Mouse (Mus musculus): ENCODE results near the gene Mustn1. TPM values are rescaled to one million over a fixed set of nuclear protein-coding genes. Genes with fewer than 3 reads are reported as not detected.

Gene Mustn1
- 0.97 and 1.00 TPM in 2 replicates for polyA plus RNA-seq (2015; fragmentation: Nextera tagmentation; extraction: Ambion mirVana)

DNA sequence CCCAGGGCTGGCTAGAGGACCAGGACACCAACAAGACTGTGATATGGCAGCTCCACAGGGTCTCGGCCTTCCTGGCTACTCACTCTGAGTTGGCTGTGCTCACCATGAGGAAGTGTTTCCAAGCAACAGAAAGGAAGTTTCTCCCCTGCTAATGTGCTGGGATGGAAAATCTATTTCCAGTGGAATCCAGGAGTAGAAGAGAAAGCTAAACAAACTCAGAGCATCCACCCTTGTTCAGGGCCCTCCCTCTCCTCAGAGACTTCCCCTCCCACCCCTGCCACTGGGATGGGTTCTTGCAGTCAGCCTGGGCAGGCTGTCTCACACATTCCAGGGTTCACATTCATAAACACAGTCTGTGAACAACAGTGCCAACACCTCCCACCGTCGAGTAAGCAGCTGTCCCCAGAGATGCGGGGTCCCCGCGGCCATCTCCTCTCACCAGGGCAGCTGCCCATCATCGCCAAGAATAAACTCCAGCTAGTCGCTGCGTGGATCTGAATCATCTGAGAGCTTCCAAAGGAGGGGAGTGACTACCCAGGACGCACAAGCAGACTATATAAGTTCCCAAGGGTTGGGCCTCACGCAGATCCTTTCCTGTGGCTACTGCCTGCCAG, at the start of gene Mustn1:
Gene Mustn1 (plus strand): TSS at position 243 of the 614 bp plus-strand sequence.
- H3K27me3 ChIP-seq = no peaks in the 10 kb centered on the region
- no peaks in the 10 kb centered on the region for H3K9me3 ChIP-seq
- peaks cover 8% of the 10 kb centered on the region for H3K4me1 ChIP-seq (replicated peaks)
- peaks cover 40% of the 10 kb centered on the region for H3K36me3 ChIP-seq
- no peak for ATAC-seq (ENCODE audit: low FRiP score)
- H3K4me3 ChIP-seq = no peak within 1 kb of the TSS
- 80% methylated on average over 11 of the region's 11 CpGs for WGBS
- no peak within 1 kb of the TSS for H3K27ac ChIP-seq
- no peak within 1 kb of the TSS for H3K4me2 ChIP-seq
- no peak within 1 kb of the TSS for H3K9ac ChIP-seq

GRCm38 (mm10) chr14:30837416-30837996, 41.5 kb upstream of the Mustn1 start:
- H3K27me3 ChIP-seq = no peaks in the 10 kb centered on the region
- no peak overlapping the region for H3K27ac ChIP-seq
- 91% methylated on average over 14 of the region's 14 CpGs for WGBS

DNA sequence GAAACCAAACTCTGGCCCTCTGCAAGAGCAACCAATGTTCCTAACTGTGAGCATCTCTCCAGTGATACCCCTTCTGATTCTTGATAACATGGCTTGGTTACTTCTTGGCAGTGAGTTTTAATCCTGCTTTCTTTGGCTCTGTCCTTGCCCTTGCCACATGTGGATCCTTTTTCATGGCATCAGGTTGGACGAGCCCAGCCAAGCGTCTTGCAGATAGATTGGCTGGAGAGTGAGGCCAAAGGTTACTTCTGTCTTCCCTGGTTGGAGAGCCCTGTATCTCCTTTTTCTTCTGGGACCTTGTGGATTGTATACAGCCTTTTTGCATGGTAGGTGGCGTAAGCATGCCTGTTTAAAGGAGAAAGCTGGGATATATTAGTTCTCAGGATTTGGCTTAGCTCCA, 35.3 kb upstream of the Mustn1 start:
- no peak overlapping the region for H3K9ac ChIP-seq
- no peak overlapping the region for H3K4me2 ChIP-seq
- no peak overlapping the region for H3K27ac ChIP-seq
- no peak for ATAC-seq (ENCODE audit: low FRiP score)
- no peaks in the 10 kb centered on the region for H3K27me3 ChIP-seq
- H3K4me3 ChIP-seq = no peak overlapping the region
- H3K9me3 ChIP-seq = no peaks in the 10 kb centered on the region
- WGBS = 98% methylated on average over 3 of the region's 3 CpGs
- H3K36me3 ChIP-seq = peaks cover 4% of the 10 kb centered on the region; the same call in 1 of the 2 replicates
- H3K4me1 ChIP-seq (replicated peaks) = no peaks in the 10 kb centered on the region

More at GRCm38 (mm10) chr14:30837416-30837996, 41.5 kb upstream of the Mustn1 start:
- Histone ChIP-seq H3K4me2 (no peak overlapping the region), H3K9me3 (no peaks in the 10 kb centered on the region), H3K36me3 (peaks cover 21% of the 10 kb centered on the region), H3K4me3 (no peak overlapping the region), H3K9ac (no peak overlapping the region), H3K4me1 (replicated peaks) (no peaks in the 10 kb centered on the region)
- ATAC-seq (ENCODE audit: low FRiP score) = no peak

- Histone ChIP-seq H3K4me2 (no peak overlapping the region), H3K36me3 (no peaks in the 10 kb centered on the region), H3K4me1 (replicated peaks) (no peaks in the 10 kb centered on the region), H3K27me3 (no peaks in the 10 kb centered on the region), H3K9ac (no peak overlapping the region), H3K4me3 (no peak overlapping the region), H3K9me3 (no peaks in the 10 kb centered on the region), H3K27ac (no peak overlapping the region)
- no peak for ATAC-seq (ENCODE audit: low FRiP score)
- 75% methylated on average over 5 of the region's 5 CpGs for WGBS
Measured at GRCm38 (mm10) chr14:30850504-30850903, 28.5 kb upstream of the Mustn1 start.

DNA sequence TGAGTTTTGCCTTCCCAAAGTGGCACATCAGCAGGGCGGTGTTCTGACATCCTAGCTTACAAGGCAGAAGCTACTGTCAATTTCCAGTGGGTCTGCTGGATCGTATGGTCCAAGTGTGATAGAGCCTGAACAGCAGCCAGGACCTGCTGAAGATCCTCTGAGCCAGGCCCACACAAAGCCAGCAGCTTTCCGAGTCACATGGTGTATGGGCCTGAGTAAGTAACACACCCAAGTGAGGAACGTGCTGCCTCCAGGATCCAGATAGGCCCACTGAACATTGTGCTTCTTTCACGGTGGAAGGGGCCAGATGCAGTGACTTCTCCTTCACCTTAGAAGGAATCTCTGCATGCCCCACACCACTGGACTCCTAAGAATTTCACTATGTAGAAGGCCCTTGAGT, 26.7 kb upstream of the Mustn1 start:
- Histone ChIP-seq H3K4me2 (no peak overlapping the region), H3K4me1 (replicated peaks) (no peaks in the 10 kb centered on the region), H3K36me3 (no peaks in the 10 kb centered on the region), H3K27me3 (no peaks in the 10 kb centered on the region), H3K9me3 (no peaks in the 10 kb centered on the region), H3K4me3 (no peak overlapping the region), H3K9ac (no peak overlapping the region), H3K27ac (no peak overlapping the region)
- 94% methylated on average over 5 of the region's 5 CpGs for WGBS
- ATAC-seq (ENCODE audit: low FRiP score) = no peak

- no peak overlapping the region for H3K9ac ChIP-seq
- H3K27ac ChIP-seq = no peak overlapping the region
- H3K36me3 ChIP-seq = 0 out of 2 replicates have a peak, but pooled peaks cover 3% of the 10 kb centered on the region
- H3K4me2 ChIP-seq = no peak overlapping the region
- no peak overlapping the region for H3K4me3 ChIP-seq
- H3K27me3 ChIP-seq = no peaks in the 10 kb centered on the region
- H3K9me3 ChIP-seq = 0 out of 2 replicates have a peak, but pooled peaks cover 8% of the 10 kb centered on the region
- H3K4me1 ChIP-seq (replicated peaks) = no peaks in the 10 kb centered on the region
- WGBS = 95% methylated on average over 3 of the region's 3 CpGs
- no peak for ATAC-seq (ENCODE audit: low FRiP score)
Measured at GRCm38 (mm10) chr14:30855316-30855715, 23.7 kb upstream of the Mustn1 start.

DNA sequence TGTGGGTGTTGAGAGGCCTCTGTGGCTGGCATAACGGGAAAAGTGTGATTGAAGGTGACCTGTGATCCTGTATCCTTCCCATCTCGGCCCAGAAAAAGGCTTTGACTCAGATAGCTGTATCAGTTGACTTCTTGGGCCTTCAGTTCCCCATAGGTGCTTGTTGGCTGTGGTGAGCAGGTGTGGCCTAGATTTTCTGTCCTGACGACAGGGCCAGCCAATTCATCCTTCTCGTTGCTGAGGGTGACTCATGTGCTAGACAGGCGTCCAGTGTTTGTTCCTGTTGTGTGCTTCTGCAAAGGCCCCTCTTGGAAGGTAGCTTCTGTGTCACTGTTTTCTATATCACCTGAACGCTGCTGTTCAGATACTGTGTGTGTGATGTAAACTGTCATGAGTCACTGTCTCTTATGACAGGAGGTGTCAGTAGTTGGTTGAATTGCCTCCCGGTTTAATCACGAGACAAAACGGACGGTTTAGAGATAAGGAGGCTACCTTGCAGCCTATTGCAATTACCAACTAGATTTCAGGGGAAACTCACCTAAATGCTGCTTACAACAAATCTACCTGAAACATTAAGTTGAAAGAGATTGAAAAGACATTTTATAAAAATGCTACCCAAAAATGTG, 22.0 kb upstream of the Mustn1 start:
- 92% methylated on average over 10 of the region's 10 CpGs for WGBS
- ATAC-seq (ENCODE audit: low FRiP score) = no peak

DNA sequence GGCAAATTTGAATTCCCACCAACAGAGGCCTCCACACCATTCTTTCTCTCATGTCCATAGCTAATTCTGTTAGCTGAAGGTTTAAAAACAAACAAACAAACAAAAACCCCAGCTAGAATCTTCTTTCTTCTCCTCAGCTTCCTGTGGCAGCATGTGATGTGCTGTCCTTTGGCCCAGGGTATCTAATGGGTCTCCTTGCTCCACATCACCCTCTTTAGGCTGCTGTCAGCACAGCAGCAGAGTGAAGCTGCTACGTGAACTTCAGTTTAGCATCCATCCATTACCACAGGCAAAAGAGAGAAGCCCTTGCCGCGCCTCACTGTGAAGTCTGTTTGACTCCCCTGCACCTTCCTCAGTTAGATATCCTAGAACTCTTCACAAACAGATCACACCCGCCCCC, 21.0 kb upstream of the Mustn1 start:
- ATAC-seq (ENCODE audit: low FRiP score) = no peak

More for the DNA sequence above, 22.0 kb upstream of the Mustn1 start:
- H3K27ac ChIP-seq = no peak overlapping the region
- no peak overlapping the region for H3K4me3 ChIP-seq
- H3K36me3 ChIP-seq = 0 out of 2 replicates have a peak, but pooled peaks cover 3% of the 10 kb centered on the region
- H3K27me3 ChIP-seq = no peaks in the 10 kb centered on the region
- H3K9ac ChIP-seq = no peak overlapping the region
- H3K4me1 ChIP-seq (replicated peaks) = no peaks in the 10 kb centered on the region
- 0 out of 2 replicates have a peak, but pooled peaks cover 8% of the 10 kb centered on the region for H3K9me3 ChIP-seq
- no peak overlapping the region for H3K4me2 ChIP-seq

DNA sequence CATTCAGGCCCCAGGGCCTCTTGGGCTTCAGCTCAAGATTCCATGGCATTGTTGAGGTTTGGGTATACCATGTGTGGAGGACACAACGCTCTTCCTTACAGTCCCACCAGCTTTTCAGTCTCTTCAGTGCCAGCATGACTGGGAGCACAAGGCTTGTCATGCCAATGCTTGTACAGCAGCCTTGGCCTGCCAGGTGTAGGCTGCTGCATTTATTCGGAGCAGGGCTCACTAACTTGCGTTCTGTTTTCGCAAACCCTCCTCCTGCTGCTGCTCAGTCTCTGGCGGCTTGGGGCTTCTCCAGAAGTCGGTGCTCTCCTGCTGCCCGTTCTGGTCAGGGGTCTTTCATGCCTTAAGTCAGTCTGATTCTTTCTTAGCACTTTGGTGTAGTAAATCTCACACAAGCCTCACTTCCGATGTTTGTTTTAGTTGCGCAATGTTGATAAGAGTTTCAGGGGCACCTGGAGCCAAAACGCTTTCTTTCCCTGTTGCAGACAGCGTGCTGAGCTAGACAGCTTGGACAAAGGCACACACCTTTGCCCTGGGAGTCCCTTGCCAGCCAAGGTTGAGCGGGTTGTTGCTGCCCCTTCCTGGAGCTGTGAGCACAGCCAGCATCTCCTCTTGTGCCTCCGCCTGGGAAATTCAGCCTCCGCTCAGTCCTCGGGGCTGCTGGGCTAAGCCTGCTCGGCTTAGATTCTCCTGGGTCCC, 17.4 kb upstream of the Mustn1 start:
- Histone ChIP-seq H3K9me3 (0 out of 2 replicates have a peak, but pooled peaks cover 8% of the 10 kb centered on the region), H3K27ac (no peak overlapping the region), H3K4me2 (no peak overlapping the region), H3K4me1 (replicated peaks) (no peaks in the 10 kb centered on the region), H3K9ac (no peak overlapping the region), H3K27me3 (no peaks in the 10 kb centered on the region), H3K4me3 (no peak overlapping the region), H3K36me3 (peaks cover 22% of the 10 kb centered on the region)
- ATAC-seq (ENCODE audit: low FRiP score) = no peak
- 85% methylated on average over 16 of the region's 16 CpGs for WGBS

More for the DNA sequence above, 21.0 kb upstream of the Mustn1 start:
- Histone ChIP-seq H3K4me2 (no peak overlapping the region), H3K9ac (no peak overlapping the region), H3K36me3 (0 out of 2 replicates have a peak, but pooled peaks cover 3% of the 10 kb centered on the region), H3K4me1 (replicated peaks) (no peaks in the 10 kb centered on the region), H3K4me3 (no peak overlapping the region), H3K27ac (no peak overlapping the region), H3K27me3 (no peaks in the 10 kb centered on the region), H3K9me3 (0 out of 2 replicates have a peak, but pooled peaks cover 8% of the 10 kb centered on the region)
- 77% methylated on average over 4 of the region's 4 CpGs for WGBS

GRCm38 (mm10) chr14:30862368-30862767, 16.6 kb upstream of the Mustn1 start:
- 92% methylated on average over 9 of the region's 9 CpGs for WGBS
- Histone ChIP-seq H3K27ac (no peak overlapping the region), H3K4me2 (no peak overlapping the region), H3K4me1 (replicated peaks) (no peaks in the 10 kb centered on the region), H3K9ac (no peak overlapping the region), H3K4me3 (no peak overlapping the region), H3K9me3 (0 out of 2 replicates have a peak, but pooled peaks cover 8% of the 10 kb centered on the region), H3K36me3 (peaks cover 25% of the 10 kb centered on the region), H3K27me3 (no peaks in the 10 kb centered on the region)
- ATAC-seq (ENCODE audit: low FRiP score) = no peak

DNA sequence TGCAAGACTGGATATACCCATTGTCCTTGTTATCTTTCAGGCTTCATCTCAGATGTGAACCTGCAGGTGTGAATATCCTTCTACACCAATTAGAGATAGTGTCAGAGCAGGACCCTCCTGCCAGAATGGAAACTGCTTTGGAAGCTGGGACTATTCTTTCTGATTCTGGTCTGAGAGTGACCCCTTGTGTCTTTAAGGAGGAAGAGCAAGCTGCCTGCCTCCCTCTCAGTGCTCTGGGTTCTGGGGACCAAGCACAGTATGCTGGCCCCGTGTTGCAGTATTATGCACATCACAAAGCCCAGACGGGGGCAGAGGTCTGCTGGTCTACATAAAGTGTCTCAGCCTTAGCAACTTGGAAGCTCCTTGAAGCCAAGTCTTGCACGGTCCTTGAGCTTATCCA, 13.7 kb upstream of the Mustn1 start:
- no peak for ATAC-seq (ENCODE audit: low FRiP score)

DNA sequence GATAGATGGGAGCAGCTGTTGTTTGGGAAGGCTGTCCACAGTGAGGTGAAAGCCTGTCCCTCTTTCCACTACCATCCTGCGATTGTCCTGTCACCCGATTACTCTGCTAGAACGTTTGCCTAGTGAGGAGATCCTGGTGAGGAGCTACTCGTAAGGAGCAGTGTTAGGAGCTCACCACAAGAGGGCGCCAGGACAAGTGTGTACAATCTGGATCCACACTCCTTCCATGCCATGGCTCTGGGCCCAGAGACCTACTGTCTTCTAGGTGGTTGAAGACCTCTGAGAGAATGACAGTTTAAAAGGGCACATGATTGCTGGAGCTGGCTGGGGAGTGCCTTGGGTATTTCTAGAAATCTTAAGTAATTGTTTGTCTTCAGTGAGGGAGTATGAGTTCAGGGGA, 12.0 kb upstream of the Mustn1 start:
- H3K4me1 ChIP-seq (replicated peaks) = no peaks in the 10 kb centered on the region
- 39% methylated on average over 5 of the region's 5 CpGs for WGBS
- no peaks in the 10 kb centered on the region for H3K27me3 ChIP-seq
- H3K36me3 ChIP-seq = peaks cover 44% of the 10 kb centered on the region
- ATAC-seq (ENCODE audit: low FRiP score) = no peak
- H3K9ac ChIP-seq = no peak overlapping the region
- no peak overlapping the region for H3K27ac ChIP-seq
- no peak overlapping the region for H3K4me3 ChIP-seq
- H3K9me3 ChIP-seq = no peaks in the 10 kb centered on the region
- H3K4me2 ChIP-seq = no peak overlapping the region

More for the DNA sequence above, 13.7 kb upstream of the Mustn1 start:
- H3K9ac ChIP-seq = no peak overlapping the region
- no peaks in the 10 kb centered on the region for H3K4me1 ChIP-seq (replicated peaks)
- no peak overlapping the region for H3K4me2 ChIP-seq
- H3K9me3 ChIP-seq = no peaks in the 10 kb centered on the region
- H3K27ac ChIP-seq = no peak overlapping the region
- H3K4me3 ChIP-seq = no peak overlapping the region
- no peaks in the 10 kb centered on the region for H3K27me3 ChIP-seq
- 77% methylated on average over 3 of the region's 3 CpGs for WGBS
- H3K36me3 ChIP-seq = peaks cover 34% of the 10 kb centered on the region

Measured in hindbrain, embryonic 13.5 days (tissue).